Mouse (Mus musculus) ovary, postnatal 14 days (tissue): ENCODE results near the gene Fam217a.
"Not testable (repeated sequence)": the region's sequence is repeated elsewhere in the genome, so short reads cannot be mapped to it uniquely, and the experiment has no call there.

ENCODE experiments used
- DNase-seq: peaks from one replicate; pipeline ENCODE4 v3.0.0; 2022; ENCODE audit warnings: low spot score

The Fam217a gene

DNA sequence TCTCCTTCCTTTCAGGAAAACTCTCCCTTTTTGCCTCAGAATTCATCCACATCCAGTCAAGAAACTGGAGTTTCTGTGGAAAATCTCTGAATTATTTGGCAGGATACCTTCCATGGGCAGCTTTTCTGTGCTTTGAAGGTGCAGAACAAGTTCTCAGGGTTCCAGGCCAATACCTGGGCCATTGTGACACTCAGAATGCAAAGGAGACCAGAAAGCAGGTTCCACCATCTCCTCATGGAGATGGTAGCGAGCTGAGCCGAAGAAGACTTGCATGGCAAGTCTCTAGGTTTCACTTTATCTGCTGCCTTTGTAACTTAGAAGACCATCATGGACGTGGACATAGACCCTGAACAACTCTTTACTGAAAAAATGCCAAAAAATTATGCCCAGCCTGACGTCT, at the start of gene Fam217a, which contains the start of gene 4933417A18Rik:
Fam217a (minus strand) TSS at position 101 of the 400 bp plus-strand sequence.
4933417A18Rik (plus strand) TSS at position 200 of the 400 bp plus-strand sequence.
- no peak for DNase-seq

DNA sequence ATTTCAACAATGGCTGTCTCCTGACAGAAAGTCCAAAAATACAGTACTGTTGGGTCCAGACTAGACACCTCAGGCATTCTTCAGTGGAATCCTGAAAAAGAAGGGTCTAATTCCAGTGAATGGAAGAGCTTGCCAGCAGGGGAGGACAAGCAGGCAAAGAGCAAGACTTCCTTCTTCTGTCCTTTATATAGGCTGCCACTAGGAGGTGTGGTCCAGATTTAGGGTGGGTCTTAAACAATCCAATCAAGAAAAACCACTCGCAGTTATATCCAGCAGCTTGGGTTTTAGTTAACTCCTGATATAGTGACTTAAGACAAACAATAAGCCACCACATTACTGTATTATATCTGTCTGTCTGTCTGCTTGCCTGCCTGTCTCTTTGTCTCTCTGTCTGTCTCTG, 49.7 kb upstream of the Fam217a start:
- DNase-seq, result no peak

DNA sequence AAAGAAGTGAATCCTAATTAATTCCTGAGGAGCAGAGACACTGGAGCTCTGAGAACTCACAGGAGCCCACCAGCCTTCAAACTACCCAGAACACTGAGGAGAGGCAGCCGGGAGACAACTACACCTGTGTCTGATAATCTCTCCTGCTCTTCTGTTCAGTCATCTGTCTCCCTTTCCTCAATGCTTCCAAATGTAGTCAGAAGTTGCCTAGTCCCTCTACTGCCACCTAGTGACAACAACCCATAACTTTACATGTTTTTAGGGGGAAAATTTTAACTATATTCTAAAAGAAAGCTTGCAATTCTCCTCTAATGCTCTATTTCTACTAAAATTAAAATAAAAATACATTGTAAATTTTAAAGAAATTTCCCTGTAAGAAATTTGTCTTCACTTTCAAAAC, 49.0 kb upstream of the Fam217a start:
- no peak for DNase-seq

DNA sequence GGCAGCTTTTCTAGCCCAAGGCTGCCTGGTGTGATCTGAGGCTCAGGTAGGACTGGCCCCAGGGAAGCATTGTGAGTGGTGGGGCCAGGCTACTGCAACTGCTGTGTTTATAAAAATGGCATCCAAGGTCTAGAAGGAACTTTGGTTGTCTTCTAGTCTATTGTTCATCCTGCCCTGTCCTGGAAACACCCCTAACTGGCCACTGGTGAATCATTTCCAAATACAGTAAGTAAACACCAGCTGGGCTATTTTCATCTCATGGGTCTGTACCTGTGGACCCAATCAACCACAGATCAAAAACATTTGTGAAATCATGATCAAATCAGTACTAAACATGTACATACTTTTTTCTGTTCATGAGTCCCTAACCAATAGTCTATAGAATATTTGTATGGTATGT, 48.3 kb upstream of the Fam217a start:
- not testable (repeated sequence) for DNase-seq

DNA sequence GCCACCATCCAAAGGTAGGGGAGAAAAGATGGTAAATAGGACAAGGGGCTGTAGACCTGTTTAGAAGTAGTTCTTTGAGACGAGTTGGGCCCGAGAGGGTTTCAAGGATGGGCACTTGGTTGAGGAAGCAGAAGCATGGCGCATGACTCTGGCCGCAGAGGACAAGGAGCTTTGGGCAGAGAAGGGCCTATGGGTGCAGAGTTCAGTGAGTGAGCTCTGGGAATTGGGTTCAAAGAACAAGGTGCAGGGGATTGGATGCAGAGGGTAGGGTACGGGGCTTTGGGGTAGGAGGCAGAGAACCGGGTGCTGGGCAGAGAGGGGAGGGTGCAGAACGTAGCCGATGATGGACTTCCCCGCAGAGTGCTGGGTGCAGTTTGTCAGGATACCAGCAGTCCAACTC, 41.5 kb upstream of the Fam217a start:
- DNase-seq, result not testable (repeated sequence)

DNA sequence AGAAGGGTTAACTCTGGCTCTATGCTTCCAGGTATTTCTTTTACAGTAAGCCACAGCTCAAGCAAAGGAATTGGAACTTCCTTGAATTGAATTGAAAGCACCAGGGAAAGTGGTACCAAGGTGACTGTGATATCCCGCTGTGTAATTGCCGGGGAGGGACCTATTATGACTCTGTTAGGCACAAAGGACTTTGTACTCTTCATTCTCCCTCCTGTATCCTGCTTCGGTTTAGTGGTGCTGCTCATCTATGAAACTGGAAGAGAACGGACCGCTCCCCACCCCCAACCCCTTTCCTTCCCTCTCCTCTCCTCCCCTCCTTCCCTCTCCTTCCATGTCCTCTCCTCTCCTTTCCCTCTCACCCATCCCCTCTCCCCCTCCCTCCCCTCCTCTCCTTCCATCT, 40.8 kb upstream of the Fam217a start:
- no peak for DNase-seq

DNA sequence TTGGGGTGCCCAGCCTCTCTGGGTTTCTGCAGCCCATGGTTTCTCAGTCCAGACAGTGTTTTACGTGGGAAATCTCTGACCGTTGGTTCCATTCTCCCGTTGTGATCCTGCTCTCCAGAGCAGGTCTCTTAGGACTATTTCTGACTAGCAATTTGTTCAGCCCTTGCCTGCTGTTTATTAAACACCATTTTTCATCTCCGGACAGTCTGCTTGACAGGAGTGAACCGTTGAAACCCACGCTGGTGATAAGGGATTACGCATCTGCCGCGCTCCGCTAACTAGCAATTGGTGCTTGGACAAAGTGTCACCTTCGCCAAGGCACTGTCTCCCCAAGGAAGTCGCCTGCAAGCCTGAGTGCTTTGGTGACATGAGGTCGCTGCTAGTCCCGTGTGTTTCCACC, 40.3 kb upstream of the Fam217a start:
- DNase-seq, result no peak

DNA sequence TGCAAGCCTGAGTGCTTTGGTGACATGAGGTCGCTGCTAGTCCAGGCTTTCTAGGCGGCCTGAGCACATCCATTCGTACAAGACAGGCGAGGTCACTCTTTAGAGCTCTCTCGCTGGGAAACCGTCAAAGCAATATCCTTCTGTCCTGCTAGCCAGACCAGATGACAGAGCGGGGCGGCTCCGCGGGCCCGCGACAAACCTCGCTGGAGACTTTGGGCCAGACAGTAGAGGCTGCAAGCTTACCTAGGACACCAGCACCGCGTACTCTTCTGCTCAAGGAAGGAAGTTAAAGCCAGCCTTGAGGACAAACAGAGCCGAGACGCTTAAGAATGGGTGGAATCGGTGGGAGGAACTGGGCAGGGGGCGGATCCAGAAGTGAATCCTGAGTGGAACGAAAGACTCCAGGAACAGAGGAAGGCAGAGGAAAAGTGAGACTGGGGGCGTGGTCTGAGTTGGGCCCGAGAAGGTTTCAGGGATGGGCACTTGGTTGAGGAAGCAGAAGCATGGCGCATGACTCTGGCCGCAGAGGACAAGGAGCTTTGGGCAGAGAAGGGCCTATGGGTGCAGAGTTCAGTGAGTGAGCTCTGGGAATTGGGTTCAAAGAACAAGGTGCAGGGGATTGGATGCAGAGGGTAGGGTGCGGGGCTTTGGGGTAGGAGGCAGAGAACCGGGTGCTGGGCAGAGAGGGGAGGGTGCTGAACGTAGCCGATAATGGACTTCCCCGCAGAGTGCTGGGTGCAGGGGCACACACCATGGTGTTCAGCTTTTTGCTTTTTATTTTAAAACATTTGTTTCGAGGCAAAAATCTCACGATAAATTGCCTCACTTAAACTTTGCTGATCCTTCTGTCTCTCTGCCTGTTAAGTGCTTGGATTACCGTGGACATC, 39.6 kb upstream of the Fam217a start, which contains the start of gene Eci3:
Eci3 (minus strand) TSS at position 300 of the 887 bp plus-strand sequence.
- peak; percentile 17 for DNase-seq

DNA sequence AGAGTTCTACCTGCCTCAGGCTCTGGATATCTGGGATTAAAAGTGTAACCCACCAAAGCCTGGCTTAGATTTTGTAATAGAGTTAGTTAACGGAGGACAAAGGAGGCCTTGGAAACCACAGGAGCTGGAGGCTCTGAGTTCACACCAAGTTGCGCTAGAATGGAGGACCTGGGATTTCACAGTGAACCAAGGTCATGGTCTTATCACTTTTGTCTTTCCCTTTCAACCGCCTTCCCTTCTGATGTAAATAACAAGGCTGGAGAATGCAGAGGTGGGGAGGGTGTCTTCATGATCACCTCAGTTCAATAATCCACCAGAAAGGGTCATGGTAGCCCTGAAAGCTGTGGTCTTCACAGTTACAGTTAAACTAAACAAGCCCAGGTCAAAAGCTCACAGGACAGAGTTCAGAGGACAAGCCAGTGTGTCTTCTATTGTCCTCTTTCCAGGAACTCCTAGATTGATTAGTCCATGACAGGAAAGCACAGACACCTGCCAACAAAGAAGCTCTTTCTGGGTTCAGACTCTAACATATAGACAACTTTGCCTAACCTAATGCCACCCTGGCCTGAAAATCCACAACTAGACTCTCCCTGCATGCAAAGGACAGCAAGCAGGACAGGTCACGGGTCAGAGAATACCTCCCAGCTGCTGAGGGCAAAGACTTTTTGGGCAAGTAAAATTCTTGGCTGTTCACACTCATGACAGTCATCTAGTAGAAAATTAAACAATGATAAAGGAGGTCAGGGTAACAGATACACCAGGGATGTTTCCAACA, 37.1 kb upstream of the Fam217a start:
- DNase-seq, result no peak

DNA sequence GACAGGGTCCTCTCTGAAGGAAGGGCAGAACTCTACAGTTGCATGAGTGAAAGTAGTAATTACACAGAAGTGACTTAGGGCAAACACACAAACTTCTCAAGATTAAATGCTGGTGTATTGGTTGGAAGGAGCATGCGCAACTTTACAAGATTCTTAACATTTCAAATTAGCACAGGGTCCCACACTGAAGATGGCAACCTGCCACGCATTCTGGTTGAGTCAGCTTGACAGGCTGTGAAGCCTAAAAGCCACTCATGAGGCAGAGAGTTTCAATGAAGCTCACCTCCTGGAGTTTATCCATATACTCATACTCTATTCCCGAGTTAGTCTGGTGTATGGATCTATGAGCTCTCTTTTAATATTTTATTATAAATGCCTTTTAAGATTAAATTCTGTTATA, 34.0 kb upstream of the Fam217a start:
- DNase-seq, result not testable (repeated sequence)

DNA sequence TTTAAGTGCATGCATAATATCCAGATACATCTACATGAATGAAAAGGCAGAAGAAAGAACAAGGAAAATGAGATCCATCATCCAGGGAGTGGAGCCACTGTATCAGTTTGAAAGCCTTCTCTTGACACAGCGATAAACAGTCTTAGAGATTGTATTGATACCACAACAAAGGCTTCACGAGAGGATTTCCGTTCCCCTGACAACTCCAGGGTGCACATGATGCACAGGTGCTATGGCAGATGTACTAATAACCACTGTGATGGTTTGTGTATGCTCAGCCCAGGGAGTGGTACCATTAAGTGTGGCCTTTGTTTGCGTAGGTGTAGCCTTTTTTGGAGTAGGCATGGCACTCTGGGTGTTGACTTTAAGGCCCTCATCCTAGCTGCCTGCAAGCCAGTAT, 32.8 kb upstream of the Fam217a start:
- DNase-seq, result no peak

DNA sequence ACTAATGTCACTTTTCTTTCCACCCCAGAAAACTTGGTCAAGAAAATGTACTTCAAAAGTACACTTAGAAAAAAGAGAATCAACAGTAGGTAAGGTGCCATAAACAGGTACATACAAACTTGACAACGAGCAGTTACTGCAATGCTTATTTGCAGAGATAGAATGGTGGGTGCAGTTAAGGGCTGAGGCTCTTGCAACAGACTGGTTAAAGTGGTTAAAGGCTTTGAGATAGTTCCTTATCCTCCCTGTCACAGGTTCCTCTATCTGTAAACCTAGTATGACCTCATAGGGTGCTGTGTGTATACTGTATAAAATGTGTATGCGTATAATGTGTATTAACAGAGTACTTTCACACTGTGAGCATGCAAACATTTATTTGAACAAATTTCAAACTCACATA, 27.3 kb upstream of the Fam217a start:
- not testable (repeated sequence) for DNase-seq

DNA sequence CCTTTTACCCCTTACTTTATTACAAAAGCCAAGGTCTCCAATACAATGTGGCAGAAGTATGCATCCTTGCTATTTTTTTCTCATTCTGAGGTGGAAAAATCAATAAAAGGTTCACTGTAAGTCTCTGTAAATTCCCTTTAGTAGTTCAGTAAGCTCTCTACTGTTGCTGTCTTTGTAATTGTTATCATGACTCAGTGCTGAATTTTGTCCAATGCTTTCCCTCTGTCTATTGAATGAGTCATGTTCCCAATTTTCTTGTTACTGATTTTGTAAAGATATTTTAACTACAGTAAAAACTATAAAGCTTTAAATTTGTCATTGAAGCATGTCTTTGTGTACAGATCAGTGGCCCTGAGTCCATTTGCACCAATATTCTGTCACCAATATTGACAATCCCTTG, 18.3 kb upstream of the Fam217a start:
- DNase-seq, result no peak

DNA sequence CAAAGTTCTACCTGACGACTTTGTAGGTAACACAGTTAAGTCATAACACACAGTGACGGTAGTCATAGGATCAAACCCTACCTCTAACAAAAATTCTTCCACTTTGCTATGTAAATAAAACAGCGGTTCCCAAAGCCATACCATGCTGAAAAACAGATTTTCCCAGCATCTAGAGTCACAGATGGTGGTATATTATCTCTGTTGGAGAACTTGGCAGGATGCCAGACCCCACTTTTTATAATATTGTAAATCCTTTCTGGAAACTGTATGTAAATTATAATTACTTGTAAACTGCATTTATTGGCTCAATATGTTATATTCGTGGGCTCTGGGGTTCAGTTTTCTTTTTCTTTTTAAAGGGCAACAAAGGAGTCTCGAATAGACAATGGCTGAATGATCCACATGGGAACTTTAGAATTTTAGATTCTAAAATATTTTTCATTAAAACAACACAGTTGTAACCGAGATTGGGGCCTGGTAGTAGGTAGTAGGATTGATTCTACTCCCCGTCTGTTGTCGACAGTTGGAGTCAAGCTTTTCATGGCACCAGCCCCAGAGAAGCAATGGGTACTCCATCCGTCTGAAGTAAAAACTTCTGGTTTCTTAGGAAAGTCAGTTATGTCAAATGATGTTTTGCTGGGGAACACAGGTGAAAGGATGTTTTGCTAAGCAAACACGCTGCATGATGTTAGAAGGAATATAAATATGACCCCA, 11.0 kb upstream of the Fam217a start:
- no peak for DNase-seq

DNA sequence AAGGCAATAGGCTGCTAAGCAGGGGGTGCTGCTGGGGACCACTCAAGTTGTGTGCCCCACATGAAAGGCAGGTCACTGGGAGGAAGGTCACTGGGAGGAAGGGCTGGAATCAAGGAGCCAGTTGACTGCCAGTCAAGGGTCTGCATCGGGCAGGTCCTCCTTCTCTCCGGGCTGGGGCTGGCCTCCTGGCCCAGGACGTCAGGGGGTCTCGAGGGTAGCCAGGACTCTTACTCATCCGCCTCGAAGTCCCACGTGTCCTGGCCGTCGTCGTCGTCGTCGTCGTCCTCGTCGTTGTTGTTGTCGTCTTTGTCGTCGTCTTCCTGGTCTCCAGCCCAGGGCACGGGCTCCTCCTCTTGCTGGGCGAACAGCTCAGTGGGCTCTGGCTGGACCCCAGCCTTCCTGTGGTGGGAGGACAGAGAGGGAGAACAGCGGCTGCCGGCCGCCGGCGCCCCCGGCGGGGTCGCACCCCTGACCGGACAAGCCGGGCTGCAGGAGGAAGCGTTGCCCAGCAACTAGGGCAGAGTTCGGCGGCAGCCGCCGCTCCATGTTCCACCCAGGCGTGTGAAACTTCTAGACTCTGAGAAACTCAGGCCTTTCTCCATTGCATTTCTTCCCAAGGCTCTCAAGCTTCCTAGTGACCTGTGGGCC, 7.5 kb downstream of the Fam217a start:
- DNase-seq, result no peak

DNA sequence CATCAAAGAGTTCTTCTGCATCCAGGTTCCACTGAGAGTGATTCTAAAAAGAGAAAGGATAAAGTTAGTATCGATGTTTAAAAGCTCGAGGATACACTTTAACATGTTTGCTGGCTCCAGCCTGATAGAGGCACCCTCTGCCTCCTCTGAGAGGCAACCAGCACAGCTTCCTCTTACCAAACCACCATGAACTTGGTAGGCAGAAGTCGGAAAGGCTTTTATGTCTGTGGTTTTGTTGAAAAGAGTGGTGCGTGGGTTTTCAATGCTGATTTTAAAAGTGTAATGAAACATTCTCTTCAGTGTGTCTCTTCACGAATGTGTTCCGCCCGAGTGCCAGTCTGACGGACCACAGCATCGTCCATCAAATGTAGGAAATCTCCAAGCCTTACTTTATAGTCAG, 9.5 kb downstream of the Fam217a start:
- no peak for DNase-seq

DNA sequence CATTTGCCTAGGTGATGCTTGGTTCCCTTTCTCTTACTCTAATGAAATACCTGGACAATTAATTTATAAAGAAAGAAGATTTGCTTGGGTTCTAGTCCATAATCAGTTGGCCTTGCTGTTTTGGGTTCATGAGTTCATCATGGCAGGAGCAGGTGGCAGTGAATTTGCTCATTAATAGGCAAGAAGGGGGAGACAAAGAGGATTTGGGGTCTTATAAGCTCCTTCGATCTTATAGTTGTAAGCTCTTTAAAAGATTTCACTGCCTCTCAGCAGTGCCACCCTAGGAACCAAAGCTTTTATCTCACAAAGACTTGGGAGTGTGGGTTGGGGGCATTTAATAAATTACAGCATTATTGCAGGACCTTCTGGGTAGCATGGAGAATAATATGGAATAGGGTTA, 31.2 kb downstream of the Fam217a start:
- DNase-seq, result no peak

DNA sequence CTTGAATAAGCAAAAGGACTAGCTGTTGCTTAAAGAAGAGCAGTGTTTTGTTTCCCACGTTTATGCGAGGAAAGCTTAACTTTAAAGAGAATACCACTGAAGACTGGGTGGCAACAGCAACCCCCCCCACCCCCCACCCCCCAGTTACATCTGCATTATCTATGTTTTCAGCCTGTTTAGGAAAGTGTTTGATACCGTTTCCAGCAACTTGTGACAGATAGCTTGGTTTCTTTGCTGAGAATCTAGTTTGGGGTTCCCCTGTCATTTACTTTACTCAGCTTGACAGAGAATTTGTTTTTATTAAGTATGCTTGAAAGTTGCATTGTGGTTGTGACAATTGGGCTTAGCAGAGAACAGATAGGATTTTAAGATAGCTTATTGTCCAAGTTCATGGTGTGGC, 47.6 kb downstream of the Fam217a start:
- DNase-seq, result no peak

DNA sequence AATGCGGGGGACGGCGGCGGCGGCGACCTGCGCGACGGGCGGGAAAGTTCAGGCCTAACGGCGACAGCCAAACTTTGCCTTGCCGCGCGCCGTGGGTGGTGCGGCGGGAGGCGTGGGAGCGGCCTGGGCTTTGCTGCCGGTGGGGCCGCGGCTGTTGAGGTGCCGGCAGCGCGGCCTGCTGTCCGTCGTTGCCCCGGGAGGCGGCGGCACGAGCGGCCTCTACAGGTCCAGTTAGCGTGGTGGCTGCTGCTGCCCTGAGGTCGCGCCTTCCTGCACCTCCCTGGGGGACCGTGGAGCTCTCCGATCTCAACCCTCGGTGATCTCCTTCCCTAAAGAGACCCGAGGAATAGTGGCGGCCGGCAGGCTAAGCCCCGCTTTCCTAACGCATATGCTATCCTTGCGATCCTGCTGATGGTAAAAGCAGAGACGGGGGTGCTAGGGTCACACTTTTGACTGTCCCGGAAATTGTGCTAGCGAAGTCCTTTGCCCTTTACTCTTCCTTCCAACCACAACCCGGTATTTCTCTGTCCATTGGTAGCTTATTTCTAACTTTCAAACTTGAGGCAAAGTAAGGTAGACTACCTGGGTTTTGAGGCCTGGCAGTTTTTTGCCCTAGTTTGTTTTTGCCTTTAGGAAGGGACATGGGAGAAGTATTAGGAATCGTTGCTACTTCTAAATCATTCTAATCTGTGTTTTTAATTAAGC, 48.2 kb downstream of the Fam217a start:
- no peak for DNase-seq

DNA sequence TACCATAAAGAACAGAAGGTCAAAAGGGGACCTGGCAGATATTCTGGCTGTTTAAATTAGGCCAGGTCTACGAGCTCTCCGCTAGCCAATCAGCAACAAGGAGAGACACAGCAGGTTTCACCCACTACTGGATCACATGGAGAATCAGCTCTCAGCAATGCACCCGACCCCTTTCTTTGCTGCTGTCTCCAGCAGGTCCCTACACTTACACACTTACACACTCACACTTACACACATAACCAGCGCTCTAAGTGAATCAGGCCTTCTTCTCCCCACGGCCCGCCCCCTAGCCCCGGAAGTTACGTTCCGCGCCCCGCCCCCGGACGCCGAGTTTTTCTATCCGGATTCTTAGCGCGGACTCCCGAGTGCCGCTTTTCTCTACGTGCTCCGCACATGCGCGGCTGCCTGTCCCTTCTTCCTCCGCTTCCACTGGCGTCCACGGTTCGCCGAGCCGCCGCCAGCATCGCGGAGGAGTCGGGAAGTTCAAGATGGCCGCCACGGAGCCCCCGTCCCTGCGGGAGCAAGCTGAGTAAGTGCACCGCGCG, 48.9 kb downstream of the Fam217a start, which contains the start of gene Prpf4b:
Prpf4b (plus strand) TSS at position 137 of the 545 bp plus-strand sequence.
- peak; percentile 88 for DNase-seq

DNA sequence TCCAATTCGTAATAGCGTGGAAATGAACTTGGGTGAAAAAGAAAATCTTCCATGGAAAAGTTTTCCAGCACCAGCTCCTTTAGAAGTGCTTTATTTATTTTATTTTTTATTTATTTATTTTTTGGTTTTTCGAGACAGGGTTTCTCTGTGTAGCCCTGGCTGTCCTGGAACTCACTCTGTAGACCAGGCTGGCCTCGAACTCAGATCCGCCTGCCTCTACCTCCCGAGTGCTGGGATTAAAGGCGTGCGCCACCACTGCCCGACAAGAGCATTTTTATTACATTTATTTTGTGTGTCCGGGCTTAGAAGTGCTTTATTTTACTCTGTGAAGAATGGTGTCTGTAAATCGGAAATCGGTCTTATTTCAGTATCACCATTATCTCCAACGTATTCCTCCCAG, 49.4 kb downstream of the Fam217a start:
- peak; percentile 13 for DNase-seq
